Mouse (Mus musculus) embryonic facial prominence, embryonic 15.5 days (tissue): Measurements from ENCODE around the gene Coro2a. TPM values are rescaled to one million over a fixed set of nuclear protein-coding genes. Genes with fewer than 3 reads are reported as not detected.
"Not testable (repeated sequence)": the region's sequence is repeated elsewhere in the genome, so short reads cannot be mapped to it uniquely, and the experiment has no call there.

Source experiments
- ATAC-seq: fragments of 200-750 bp; cut with Nextera tagmentation; 2 replicates; pipeline ENCODE4 v1.8.0; 2017; ENCODE audit warnings: low read depth, moderate TSS enrichment; ENCODE audit not compliant: insufficient number of reproducible peaks, low FRiP score, low TSS enrichment
- H3K27ac ChIP-seq: fragments of 300-500 bp; sonication (generic); replicated peaks from 2 replicates; pipeline ENCODE4 v1.5.1; 2015; ENCODE audit warnings: mild to moderate bottlenecking, inconsistent platforms
- H3K27me3 ChIP-seq: fragments of 300-500 bp; sonication (generic); 2 replicates; pipeline ENCODE4 v1.6.1; 2015; ENCODE audit warnings: inconsistent platforms
- H3K36me3 ChIP-seq: fragments of 300-500 bp; sonication (generic); 2 replicates; pipeline ENCODE4 v1.6.1; 2015; ENCODE audit warnings: mild to moderate bottlenecking, inconsistent platforms
- H3K4me1 ChIP-seq: fragments of 300-500 bp; sonication (generic); 2 replicates; pipeline ENCODE4 v1.6.1; 2015; ENCODE audit warnings: inconsistent platforms
- H3K4me2 ChIP-seq: fragments of 300-500 bp; sonication (generic); replicated peaks from 2 replicates; pipeline ENCODE4 v1.6.1; 2015; ENCODE audit warnings: mild to moderate bottlenecking, inconsistent platforms
- H3K4me3 ChIP-seq: fragments of 300-500 bp; sonication (generic); replicated peaks from 2 replicates; pipeline ENCODE4 v1.5.1; 2015; ENCODE audit warnings: mild to moderate bottlenecking, inconsistent platforms
- H3K9ac ChIP-seq: fragments of 300-500 bp; sonication (generic); 2 replicates; pipeline ENCODE4 v1.6.1; 2015; ENCODE audit warnings: inconsistent platforms
- H3K9me3 ChIP-seq: fragments of 300-500 bp; sonication (generic); replicated peaks from 2 replicates; pipeline ENCODE4 v1.6.1; 2016; ENCODE audit warnings: inconsistent platforms
- WGBS: fragments of 180-500 bp; shearing (Covaris S2); methylation state at CpG from one replicate; pipeline ENCODE4 v1.1.7; 2015; 5-methylcytosine and 5-hydroxymethylcytosine counted together
- polyA plus RNA-seq: library from polyadenylated mRNA; unstranded; fragments of >200 nt; fragmentation: Nextera tagmentation; extraction: Ambion mirVana; gene quantifications from 2 replicates; pipeline ENCODE4 v1.2.1, GENCODE M21; 2015

The Coro2a gene
- polyA plus RNA-seq: 4.9 and 6.8 TPM in 2 replicates

DNA sequence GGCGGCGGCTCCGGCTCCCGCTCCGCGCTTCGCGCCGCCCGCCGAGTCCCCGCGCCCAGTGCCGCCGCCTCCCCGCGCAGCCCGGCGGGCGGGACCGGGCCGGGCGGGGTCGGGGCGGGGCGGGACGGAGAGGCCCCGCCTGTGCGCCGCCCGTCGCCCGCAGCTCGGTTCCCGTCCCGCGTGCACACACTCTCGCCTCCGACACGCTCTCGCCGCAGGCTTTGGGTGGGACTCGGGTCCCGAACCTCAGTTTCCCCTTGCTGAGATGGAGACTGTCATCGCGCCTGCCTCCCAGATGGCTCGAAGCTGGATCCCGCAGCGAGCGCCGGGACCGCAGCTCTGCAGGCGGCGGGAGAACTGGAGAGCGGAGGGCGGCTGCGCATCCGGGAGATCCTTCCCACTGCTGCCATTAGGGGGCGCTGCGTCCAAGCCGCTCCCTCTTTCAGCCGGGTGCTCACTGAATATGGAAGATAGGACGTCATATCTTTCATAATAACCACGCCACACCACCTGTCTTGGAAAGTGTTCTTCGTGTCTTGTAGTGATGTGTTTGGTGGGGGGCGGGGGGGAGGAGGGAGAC is at the start of gene Coro2a:
Gene Coro2a, minus strand, starts transcription at position 359 of the 580 bp plus-strand sequence.
- peak within 1 kb of the TSS; percentile 59 for H3K4me3 ChIP-seq
- no peaks in the 10 kb centered on the region for H3K36me3 ChIP-seq
- H3K9me3 ChIP-seq: no peaks in the 10 kb centered on the region
- H3K4me1 ChIP-seq: peaks cover 17% of the 10 kb centered on the region; the same call in 1 of the 2 replicates
- H3K27me3 ChIP-seq: peaks cover 22% of the 10 kb centered on the region
- H3K27ac ChIP-seq: no peak within 1 kb of the TSS
- H3K4me2 ChIP-seq: peak within 1 kb of the TSS; percentile 86
- peak within 1 kb of the TSS; percentile 18; the same call in 1 of the 2 replicates for H3K9ac ChIP-seq
- under 1% methylated on average over 52 of the region's 66 CpGs for WGBS
- ATAC-seq: peak; percentile 60

- H3K36me3 ChIP-seq: no peaks in the 10 kb centered on the region
- peak within 1 kb of the TSS; percentile 69 for H3K9ac ChIP-seq
- H3K27me3 ChIP-seq: peaks cover 26% of the 10 kb centered on the region
- H3K4me1 ChIP-seq: peaks cover 17% of the 10 kb centered on the region
- WGBS: under 1% methylated on average over 69 of the region's 69 CpGs
- H3K4me2 ChIP-seq: peak within 1 kb of the TSS; percentile 97
- no peaks in the 10 kb centered on the region for H3K9me3 ChIP-seq
- H3K4me3 ChIP-seq: peak within 1 kb of the TSS; percentile 81
- peak within 1 kb of the TSS; percentile 90 for H3K27ac ChIP-seq
- peak; percentile 93 for ATAC-seq
Measured at GRCm38 (mm10) chr4:46650086-46650753, 48.2 kb upstream of the Coro2a start, which contains the start of gene Tbc1d2. Gene Tbc1d2, minus strand, starts transcription at chr4:46650209.

DNA sequence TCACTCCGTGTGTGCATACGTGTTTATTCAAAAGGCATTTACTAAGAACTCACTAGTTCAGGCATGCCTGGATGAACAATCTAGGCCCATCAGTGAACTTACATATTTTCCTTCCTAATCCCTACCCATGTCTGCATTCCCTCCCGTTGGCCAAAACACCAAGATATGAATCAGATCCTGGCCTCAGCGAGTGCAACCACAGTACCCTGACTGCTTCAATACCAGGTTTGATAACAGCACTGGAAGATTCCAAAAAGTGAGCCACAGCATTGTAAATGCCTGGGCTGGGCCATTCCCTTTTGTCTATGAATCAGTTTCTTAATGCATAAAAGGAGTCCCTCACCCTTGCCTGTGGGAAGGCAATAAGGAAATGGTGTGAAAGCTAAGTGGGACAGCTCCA is 47.2 kb upstream of the Coro2a start:
- ATAC-seq: no peak
- Histone ChIP-seq H3K27ac (no peak overlapping the region), H3K4me2 (peak overlapping the region; percentile 97), H3K9ac (0 out of 2 replicates have a peak overlapping the region, but pooled peaks have one; percentile 23), H3K27me3 (peaks cover 26% of the 10 kb centered on the region), H3K4me3 (peak overlapping the region; percentile 81), H3K9me3 (no peaks in the 10 kb centered on the region), H3K36me3 (no peaks in the 10 kb centered on the region), H3K4me1 (peaks cover 17% of the 10 kb centered on the region)
- WGBS: 51% methylated on average over 4 of the region's 4 CpGs

GRCm38 (mm10) chr4:46643676-46644112 is 41.7 kb upstream of the Coro2a start:
- no peaks in the 10 kb centered on the region for H3K36me3 ChIP-seq
- no peaks in the 10 kb centered on the region for H3K9me3 ChIP-seq
- H3K4me3 ChIP-seq: no peak overlapping the region
- no peak overlapping the region for H3K27ac ChIP-seq
- no peak overlapping the region for H3K4me2 ChIP-seq
- peaks cover 4% of the 10 kb centered on the region for H3K27me3 ChIP-seq
- 81% methylated on average over 8 of the region's 8 CpGs for WGBS
- ATAC-seq: no peak
- H3K4me1 ChIP-seq: peaks cover 6% of the 10 kb centered on the region; the same call in 1 of the 2 replicates
- no peak overlapping the region for H3K9ac ChIP-seq

DNA sequence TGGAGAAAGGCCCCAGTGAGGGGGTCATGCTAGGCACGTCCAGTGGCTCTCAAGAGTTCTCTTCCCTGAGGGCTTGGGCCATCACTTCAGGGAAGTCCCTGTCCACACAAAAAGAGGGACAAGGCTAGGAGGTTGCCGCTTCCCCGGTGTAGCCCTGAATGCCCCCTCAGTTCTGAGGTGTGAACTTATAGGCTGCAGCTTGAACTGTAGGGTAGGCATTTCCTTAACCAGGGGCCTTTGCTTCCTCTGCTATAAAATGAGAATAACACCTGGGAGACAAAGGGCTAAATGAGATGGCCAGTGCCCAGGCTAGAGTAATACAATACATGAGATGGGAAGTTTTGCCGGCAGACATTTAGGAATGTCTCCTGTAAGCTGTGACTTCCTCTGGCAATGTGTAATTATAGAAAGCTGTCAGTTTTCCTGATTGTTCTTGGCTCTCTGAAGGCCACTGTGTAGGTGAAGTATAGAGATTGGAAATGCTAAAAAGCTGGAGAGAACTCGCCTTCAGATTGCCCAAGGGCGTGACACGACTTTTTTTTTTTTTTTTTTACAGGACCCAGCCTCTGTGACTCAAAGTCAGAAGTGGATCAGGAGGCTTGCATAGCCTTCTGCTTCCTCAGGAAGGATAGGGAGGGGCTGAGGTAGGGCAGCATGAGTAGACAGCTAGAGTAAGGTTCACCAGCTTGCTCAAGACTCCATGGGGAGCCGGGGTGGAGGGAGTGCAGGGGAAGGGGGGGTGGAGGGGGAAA is 41.1 kb upstream of the Coro2a start:
- Histone ChIP-seq H3K4me1 (peaks cover 6% of the 10 kb centered on the region; the same call in 1 of the 2 replicates), H3K9ac (no peak overlapping the region), H3K27ac (0 out of 2 replicates have a peak overlapping the region, but pooled peaks have one; percentile 35), H3K4me2 (no peak overlapping the region), H3K4me3 (no peak overlapping the region), H3K27me3 (no peaks in the 10 kb centered on the region), H3K9me3 (no peaks in the 10 kb centered on the region), H3K36me3 (no peaks in the 10 kb centered on the region)
- no peak for ATAC-seq
- WGBS: 55% methylated on average over 8 of the region's 8 CpGs

DNA sequence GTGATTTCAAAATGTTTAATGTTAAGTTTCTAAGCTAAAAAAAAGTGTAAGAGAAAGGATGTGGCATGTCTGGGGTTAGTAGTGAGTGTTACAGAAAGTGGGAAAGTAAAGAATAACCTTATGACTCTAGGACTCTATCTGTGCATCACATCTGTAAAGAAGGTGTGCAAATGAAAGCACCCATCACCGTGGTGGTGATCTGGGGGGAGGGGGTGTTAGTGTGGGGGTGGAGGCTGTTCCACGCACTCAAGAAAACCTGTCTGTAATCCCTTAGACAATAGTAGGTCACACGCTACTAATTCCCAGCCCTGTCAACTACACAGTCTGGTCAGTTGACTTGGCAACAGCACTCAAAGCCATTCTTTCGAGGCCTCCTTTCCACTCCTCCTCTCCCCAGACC is 39.3 kb upstream of the Coro2a start:
- WGBS: 75% methylated on average over 4 of the region's 4 CpGs
- no peaks in the 10 kb centered on the region for H3K36me3 ChIP-seq
- no peaks in the 10 kb centered on the region for H3K9me3 ChIP-seq
- H3K4me2 ChIP-seq: no peak overlapping the region
- ATAC-seq: no peak
- H3K4me3 ChIP-seq: no peak overlapping the region
- peaks cover 6% of the 10 kb centered on the region; the same call in 1 of the 2 replicates for H3K4me1 ChIP-seq
- H3K27me3 ChIP-seq: no peaks in the 10 kb centered on the region
- no peak overlapping the region for H3K27ac ChIP-seq
- H3K9ac ChIP-seq: no peak overlapping the region

- no peaks in the 10 kb centered on the region for H3K27me3 ChIP-seq
- H3K4me2 ChIP-seq: no peak overlapping the region
- 0 out of 2 replicates have a peak, but pooled peaks cover 3% of the 10 kb centered on the region for H3K4me1 ChIP-seq
- ATAC-seq: no peak
- H3K27ac ChIP-seq: no peak overlapping the region
- WGBS: 43% methylated on average over 8 of the region's 8 CpGs
- H3K9me3 ChIP-seq: no peaks in the 10 kb centered on the region
- no peak overlapping the region for H3K4me3 ChIP-seq
- no peaks in the 10 kb centered on the region for H3K36me3 ChIP-seq
- H3K9ac ChIP-seq: no peak overlapping the region
Measured at GRCm38 (mm10) chr4:46639866-46640265, 37.9 kb upstream of the Coro2a start.

DNA sequence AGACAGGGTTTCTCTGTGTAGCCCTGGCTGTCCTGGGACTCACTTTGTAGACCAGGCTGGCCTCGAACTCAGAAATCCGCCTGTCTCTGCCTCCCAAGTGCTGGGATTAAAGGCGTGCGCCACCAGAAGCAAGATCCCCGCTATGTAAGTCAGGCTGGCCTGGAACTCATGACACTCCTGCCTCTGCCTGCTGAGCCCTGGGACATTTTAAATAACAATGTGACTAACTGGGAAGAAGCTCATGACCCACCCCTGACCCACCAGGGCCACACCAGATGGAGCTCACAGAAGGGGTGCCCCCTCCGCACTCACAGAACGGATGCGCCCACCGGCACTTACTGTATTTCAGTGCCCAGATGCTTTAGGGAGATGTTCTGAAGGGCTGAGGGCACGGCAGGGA is 35.2 kb upstream of the Coro2a start:
- H3K4me1 ChIP-seq, H3K27me3 ChIP-seq, H3K4me2 ChIP-seq, H3K27ac ChIP-seq, H3K4me3 ChIP-seq, ATAC-seq, H3K36me3 ChIP-seq, H3K9me3 ChIP-seq, H3K9ac ChIP-seq: not testable (repeated sequence)
- 90% methylated on average over 10 of the region's 10 CpGs for WGBS

DNA sequence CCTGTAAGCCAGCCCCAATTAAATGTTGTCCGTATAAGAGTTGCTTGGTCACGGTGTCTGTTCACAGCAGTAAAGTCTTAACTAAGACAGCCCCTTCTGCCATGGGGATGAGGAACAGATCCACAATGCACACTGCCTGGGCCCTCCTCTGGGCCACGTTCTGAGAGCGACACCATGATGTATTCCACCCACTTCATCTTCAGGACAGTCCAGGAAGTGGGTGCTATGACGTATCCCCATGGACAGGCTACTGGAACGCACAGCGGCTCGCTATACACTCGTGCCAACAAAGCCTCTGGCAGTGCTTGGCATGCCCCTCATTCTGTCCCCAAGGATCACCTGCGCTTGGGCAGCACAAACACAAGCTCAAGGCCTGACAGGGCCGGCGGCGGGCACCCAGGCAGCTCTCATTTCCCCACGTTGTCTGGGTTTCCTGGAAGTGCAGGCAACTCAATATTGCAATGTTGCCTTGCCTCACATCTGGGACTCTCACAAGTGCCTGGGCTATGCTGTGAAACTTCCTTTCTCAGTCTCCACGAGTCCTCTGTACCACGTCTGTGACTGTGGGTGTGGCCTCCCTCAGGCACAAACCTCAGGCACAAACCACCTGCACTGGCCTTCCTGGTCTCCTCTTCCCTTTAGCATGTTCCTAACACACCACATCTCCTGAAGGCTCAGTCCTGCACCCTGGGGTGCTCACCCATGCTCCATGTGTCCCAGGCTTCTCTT is 33.9 kb upstream of the Coro2a start:
- no peak for ATAC-seq
- Histone ChIP-seq H3K27me3 (no peaks in the 10 kb centered on the region), H3K9ac (no peak overlapping the region), H3K9me3 (no peaks in the 10 kb centered on the region), H3K36me3 (no peaks in the 10 kb centered on the region), H3K4me3 (no peak overlapping the region), H3K4me1 (no peaks in the 10 kb centered on the region), H3K27ac (no peak overlapping the region), H3K4me2 (no peak overlapping the region)
- 78% methylated on average over 16 of the region's 16 CpGs for WGBS

DNA sequence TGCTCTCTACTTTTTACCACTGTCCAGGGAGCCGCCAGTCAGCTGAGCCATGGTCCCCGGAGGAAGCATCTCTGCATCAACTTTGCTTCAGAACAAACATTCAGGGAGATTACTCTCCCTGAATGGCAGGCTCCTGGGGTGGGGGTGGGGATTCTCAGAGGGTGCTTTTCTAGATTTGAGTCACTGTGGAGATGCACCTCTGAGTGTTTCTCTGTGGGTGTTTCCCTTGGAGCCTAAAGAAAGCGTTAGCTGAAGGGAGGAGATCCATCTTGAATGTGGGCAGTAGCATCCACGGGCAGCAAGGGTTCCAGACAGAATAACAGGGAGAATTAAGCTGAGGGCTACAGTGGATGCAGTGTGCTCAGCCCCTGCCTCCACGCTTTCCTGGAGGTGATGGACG is 32.9 kb upstream of the Coro2a start:
- Histone ChIP-seq H3K36me3 (no peaks in the 10 kb centered on the region), H3K27ac (no peak overlapping the region), H3K4me2 (no peak overlapping the region), H3K9me3 (no peaks in the 10 kb centered on the region), H3K4me3 (no peak overlapping the region), H3K27me3 (no peaks in the 10 kb centered on the region), H3K9ac (no peak overlapping the region), H3K4me1 (no peaks in the 10 kb centered on the region)
- ATAC-seq: no peak
- 58% methylated on average over 6 of the region's 6 CpGs for WGBS

DNA sequence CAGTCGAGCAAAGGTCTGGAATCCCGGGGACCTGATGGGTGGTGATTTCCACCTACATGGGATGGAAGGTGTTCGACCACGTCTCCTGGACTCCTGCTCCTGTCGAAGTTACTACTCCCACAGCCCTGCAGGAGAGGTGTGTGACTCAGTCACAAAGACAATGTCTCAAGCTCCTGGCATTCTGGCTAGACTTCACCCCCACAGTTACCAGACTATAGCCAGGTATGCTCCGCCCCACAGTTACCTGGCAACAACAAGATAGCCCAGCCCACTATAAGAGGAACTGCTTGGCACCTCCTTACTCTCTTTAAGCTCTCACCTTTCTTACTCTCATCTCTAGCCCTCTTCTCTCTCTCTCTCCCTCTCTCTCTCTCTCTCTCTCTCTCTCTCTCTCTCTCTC is 31.6 kb upstream of the Coro2a start:
- ATAC-seq, H3K9me3 ChIP-seq, H3K4me1 ChIP-seq, H3K27me3 ChIP-seq, H3K36me3 ChIP-seq, H3K4me3 ChIP-seq, H3K9ac ChIP-seq, H3K27ac ChIP-seq, H3K4me2 ChIP-seq: not testable (repeated sequence)
- WGBS: 69% methylated on average over 6 of the region's 6 CpGs
